Mouse (Mus musculus): ENCODE data around the gene Fut2. TPM values are rescaled to one million over a fixed set of nuclear protein-coding genes. Genes with fewer than 3 reads are reported as not detected.
A peak's percentile ranks its signal among the peaks of the same experiment; 100 is the strongest.

Fut2 gene
- polyA plus RNA-seq, 1 experiment, result not detected

- Histone ChIP-seq H3K27ac (replicated peaks; ENCODE audit: low read depth, low read length) (peak overlapping the region; percentile 85), H3K4me1 (ENCODE audit: control insufficient read depth, insufficient read depth, insufficient read length, low read length) (peaks cover 29% of the 10 kb centered on the region), H3K4me3 (ENCODE audit: insufficient read depth, low read depth, low read length) (peak overlapping the region; percentile 50)
Measured at GRCm38 (mm10) chr7:45641391-45642040, 24.7 kb downstream of the Fut2 start.

- peak overlapping the region; percentile 85 for H3K27ac ChIP-seq (replicated peaks; ENCODE audit: low read depth, low read length)
- no peak overlapping the region for H3K4me3 ChIP-seq (ENCODE audit: insufficient read depth, low read depth, low read length)
- peaks cover 33% of the 10 kb centered on the region for H3K4me1 ChIP-seq (ENCODE audit: control insufficient read depth, insufficient read depth, insufficient read length, low read length)
Measured at GRCm38 (mm10) chr7:45640191-45640957, 25.8 kb downstream of the Fut2 start.

GRCm38 (mm10) chr7:45639561-45640027, 26.6 kb downstream of the Fut2 start, which contains the start of gene Mamstr:
Mamstr (plus strand) TSS chr7:45639977.
- H3K27ac ChIP-seq (replicated peaks; ENCODE audit: low read depth, low read length), result peak within 1 kb of the TSS; percentile 85
- H3K4me1 ChIP-seq (ENCODE audit: control insufficient read depth, insufficient read depth, insufficient read length, low read length), result peaks cover 37% of the 10 kb centered on the region
- no peak within 1 kb of the TSS for H3K4me3 ChIP-seq (ENCODE audit: insufficient read depth, low read depth, low read length)

- peaks cover 36% of the 10 kb centered on the region for H3K4me1 ChIP-seq (ENCODE audit: control insufficient read depth, insufficient read depth, insufficient read length, low read length)
- H3K4me3 ChIP-seq (ENCODE audit: insufficient read depth, low read depth, low read length), result peak overlapping the region; percentile 39
- H3K27ac ChIP-seq (replicated peaks; ENCODE audit: low read depth, low read length), result peak overlapping the region; percentile 55
Measured at GRCm38 (mm10) chr7:45638623-45639401, 27.4 kb downstream of the Fut2 start.

GRCm38 (mm10) chr7:45637710-45638109, 28.5 kb downstream of the Fut2 start:
- H3K4me3 ChIP-seq (ENCODE audit: insufficient read depth, low read depth, low read length), result no peak overlapping the region
- H3K4me1 ChIP-seq (ENCODE audit: control insufficient read depth, insufficient read depth, insufficient read length, low read length), result peaks cover 30% of the 10 kb centered on the region

GRCm38 (mm10) chr7:45635711-45636688, 30.2 kb downstream of the Fut2 start:
- peaks cover 23% of the 10 kb centered on the region for H3K4me1 ChIP-seq (ENCODE audit: control insufficient read depth, insufficient read depth, insufficient read length, low read length)
- H3K4me3 ChIP-seq (ENCODE audit: insufficient read depth, low read depth, low read length), result no peak overlapping the region
- peak overlapping the region; percentile 84 for H3K27ac ChIP-seq (replicated peaks; ENCODE audit: low read depth, low read length)

More at GRCm38 (mm10) chr7:45637710-45638109, 28.5 kb downstream of the Fut2 start:
- H3K27ac ChIP-seq (replicated peaks; ENCODE audit: low read depth, low read length), result no peak overlapping the region

GRCm38 (mm10) chr7:45634946-45635681, 31.1 kb downstream of the Fut2 start:
- Histone ChIP-seq H3K4me3 (ENCODE audit: insufficient read depth, low read depth, low read length) (no peak overlapping the region), H3K27ac (replicated peaks; ENCODE audit: low read depth, low read length) (peak overlapping the region; percentile 84), H3K4me1 (ENCODE audit: control insufficient read depth, insufficient read depth, insufficient read length, low read length) (peaks cover 16% of the 10 kb centered on the region)

- Histone ChIP-seq H3K4me1 (ENCODE audit: control insufficient read depth, insufficient read depth, insufficient read length, low read length) (peaks cover 12% of the 10 kb centered on the region), H3K4me3 (ENCODE audit: insufficient read depth, low read depth, low read length) (peak overlapping the region; percentile 2; the same call in 1 of the 2 replicates), H3K27ac (replicated peaks; ENCODE audit: low read depth, low read length) (no peak overlapping the region)
Measured at GRCm38 (mm10) chr7:45632499-45632898, 33.7 kb downstream of the Fut2 start.

- peak overlapping the region; percentile 32 for H3K4me3 ChIP-seq (ENCODE audit: insufficient read depth, low read depth, low read length)
- peak overlapping the region; percentile 64 for H3K27ac ChIP-seq (replicated peaks; ENCODE audit: low read depth, low read length)
- H3K4me1 ChIP-seq (ENCODE audit: control insufficient read depth, insufficient read depth, insufficient read length, low read length), result peaks cover 4% of the 10 kb centered on the region
Measured at GRCm38 (mm10) chr7:45630064-45630907, 35.9 kb downstream of the Fut2 start.

GRCm38 (mm10) chr7:45628364-45629294, 37.6 kb downstream of the Fut2 start:
- no peaks in the 10 kb centered on the region; the same call in 1 of the 2 replicates for H3K4me1 ChIP-seq (ENCODE audit: control insufficient read depth, insufficient read depth, insufficient read length, low read length)
- peak overlapping the region; percentile 99 for H3K27ac ChIP-seq (replicated peaks; ENCODE audit: low read depth, low read length)

GRCm38 (mm10) chr7:45627261-45627660, 38.9 kb downstream of the Fut2 start, which contains the start of gene Rasip1:
Rasip1 (plus strand) TSS chr7:45627488.
- H3K4me3 ChIP-seq (ENCODE audit: insufficient read depth, low read depth, low read length), result peak within 1 kb of the TSS; percentile 93
- H3K27ac ChIP-seq (replicated peaks; ENCODE audit: low read depth, low read length), result peak within 1 kb of the TSS; percentile 99
- no peaks in the 10 kb centered on the region; the same call in 1 of the 2 replicates for H3K4me1 ChIP-seq (ENCODE audit: control insufficient read depth, insufficient read depth, insufficient read length, low read length)

More at GRCm38 (mm10) chr7:45628364-45629294, 37.6 kb downstream of the Fut2 start:
- H3K4me3 ChIP-seq (ENCODE audit: insufficient read depth, low read depth, low read length), result peak overlapping the region; percentile 93

- H3K4me3 ChIP-seq (ENCODE audit: insufficient read depth, low read depth, low read length), result peak overlapping the region; percentile 93
- H3K4me1 ChIP-seq (ENCODE audit: control insufficient read depth, insufficient read depth, insufficient read length, low read length), result no peaks in the 10 kb centered on the region; the same call in 1 of the 2 replicates
- H3K27ac ChIP-seq (replicated peaks; ENCODE audit: low read depth, low read length), result peak overlapping the region; percentile 99
Measured at GRCm38 (mm10) chr7:45626571-45627076, 39.6 kb downstream of the Fut2 start.

All from brown adipose tissue, adult 24 weeks (tissue).